Mouse (Mus musculus) lung, adult 2 months (tissue): ENCODE results near the gene Tnfaip8l2. TPM values are rescaled to one million over a fixed set of nuclear protein-coding genes. Genes with fewer than 3 reads are reported as not detected.
A peak's percentile ranks its signal among the peaks of the same experiment; 100 is the strongest.
"Not testable (repeated sequence)": the region's sequence is repeated elsewhere in the genome, so short reads cannot be mapped to it uniquely, and the experiment has no call there.

ENCODE experiments used
- DNase-seq: peaks from one replicate; pipeline ENCODE4 v3.0.0; 2022
- H3K4me1 ChIP-seq: fragments of 200-500 bp; 2 replicates; pipeline ENCODE4 v1.6.1; 2011; ENCODE audit warnings: low read length; ENCODE audit not compliant: control insufficient read depth, insufficient read depth
- H3K4me3 ChIP-seq: fragments of 200-500 bp; replicated peaks from 2 replicates; pipeline ENCODE3; 2011; ENCODE audit warnings: low read depth, mild to moderate bottlenecking, control low read depth, low read length; ENCODE audit errors: extremely low read depth
- CTCF ChIP-seq: fragments of 200-500 bp; IDR thresholded peaks from 2 replicates; pipeline ENCODE4 v1.5.1; 2011; ENCODE audit warnings: mild to moderate bottlenecking, low read length, control low read depth; ENCODE audit not compliant: insufficient read depth
- POLR2A ChIP-seq: fragments of 200-500 bp; IDR thresholded peaks from 2 replicates; pipeline ENCODE4 v1.6.1; 2011; ENCODE audit warnings: low read depth, mild to moderate bottlenecking, control low read depth, low read length, borderline replicate concordance; ENCODE audit errors: extremely low read depth
- WGBS: fragments of 180-500 bp; shearing (Covaris S2); methylation state at CpG from one replicate; pipeline ENCODE4 v1.1.7; 2018; 5-methylcytosine and 5-hydroxymethylcytosine counted together
- polyA plus RNA-seq: library from polyadenylated mRNA; depleted of rRNA; stranded (reverse); fragments of >200 nt; gene quantifications from 2 replicates; pipeline ENCODE4 v1.2.3, GENCODE M21; 2012

The Tnfaip8l2 gene
- polyA plus RNA-seq, 1 experiment, result 26.4 TPM

DNA sequence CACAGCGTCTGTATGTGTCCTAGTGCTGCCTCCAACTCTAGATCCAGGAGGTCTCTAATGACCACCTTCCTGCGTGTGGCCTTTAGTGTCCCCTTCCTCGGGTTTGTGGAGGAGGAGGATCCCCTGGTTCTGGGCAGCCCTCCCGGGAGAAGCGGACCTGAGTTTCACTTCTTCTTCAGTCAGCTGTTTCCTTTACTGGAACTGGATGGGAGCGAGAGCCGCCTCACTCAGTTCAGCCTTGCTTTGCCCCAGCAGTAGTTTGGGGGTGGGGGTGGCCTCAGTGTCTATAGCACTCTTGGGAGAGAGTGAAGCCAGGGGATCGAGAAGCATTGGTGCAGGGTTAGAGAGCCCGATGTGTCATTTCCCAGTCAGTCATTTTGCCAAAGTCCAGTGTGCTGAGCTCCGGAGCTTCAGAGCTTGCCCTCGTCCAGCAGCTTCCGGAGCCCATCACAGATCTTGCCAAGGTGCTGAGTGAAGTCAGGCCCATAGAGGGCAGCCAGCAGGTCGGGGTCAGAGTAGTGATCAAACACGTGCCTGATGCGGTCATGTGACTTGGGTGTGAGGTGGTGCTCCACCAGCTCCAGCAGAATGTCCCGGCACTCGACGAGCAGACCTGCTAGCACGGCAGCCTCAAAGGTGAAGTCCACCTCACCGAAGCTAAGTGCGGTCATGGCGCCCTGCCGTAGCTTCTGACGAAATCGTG, 2.4 kb downstream of the Tnfaip8l2 start:
- Histone ChIP-seq H3K4me3 (no peak overlapping the region), H3K4me1 (peaks cover 9% of the 10 kb centered on the region)
- 59% methylated on average over 25 of the region's 25 CpGs for WGBS
- TF ChIP-seq POLR2A (no peak), CTCF (no peak)
- no peak for DNase-seq

- DNase-seq, result no peak
- 64% methylated on average over 3 of the region's 3 CpGs for WGBS
- TF ChIP-seq POLR2A (no peak), CTCF (no peak)
- H3K4me1 ChIP-seq, result peaks cover 12% of the 10 kb centered on the region
- H3K4me3 ChIP-seq, result no peak overlapping the region
These were observed 5.8 kb downstream of the Tnfaip8l2 start for GRCm38 (mm10) chr3:95136336-95136735.

GRCm38 (mm10) chr3:95135433-95136052, 6.6 kb downstream of the Tnfaip8l2 start:
- no peak for DNase-seq
- TF ChIP-seq CTCF, result no peak
- TF ChIP-seq POLR2A, result no peak
- WGBS, result 47% methylated on average over 7 of the region's 7 CpGs
- Histone ChIP-seq H3K4me3 (no peak overlapping the region), H3K4me1 (peaks cover 12% of the 10 kb centered on the region)

DNA sequence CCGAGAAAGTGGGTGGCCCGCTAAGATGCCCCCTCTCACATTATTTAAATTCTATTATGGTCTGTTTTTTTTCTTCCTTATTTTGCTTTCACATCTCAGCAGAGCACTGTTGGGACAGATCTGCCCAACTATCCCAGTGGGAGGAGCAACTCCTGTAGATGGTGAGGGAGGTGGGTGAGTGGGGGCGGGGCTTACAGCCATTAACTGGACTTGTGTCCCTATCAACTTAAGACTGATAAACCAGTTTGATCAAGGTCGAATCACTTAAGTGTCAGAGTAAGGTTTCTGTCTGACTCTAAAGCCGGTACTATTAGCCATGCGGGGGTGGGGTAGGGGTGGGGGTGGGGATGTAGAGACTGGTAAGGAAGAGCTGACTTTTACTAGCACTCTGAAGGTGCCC, 7.1 kb downstream of the Tnfaip8l2 start:
- peak overlapping the region; percentile 43 for H3K4me3 ChIP-seq
- TF ChIP-seq POLR2A (0 out of 2 replicates have a peak, but pooled peaks have one; percentile 14), CTCF (no peak)
- 10% methylated on average over 6 of the region's 6 CpGs for WGBS
- DNase-seq, result peak; percentile 47
- peaks cover 10% of the 10 kb centered on the region for H3K4me1 ChIP-seq

- H3K4me1 ChIP-seq, H3K4me3 ChIP-seq, DNase-seq: not testable (repeated sequence)
- no CpG with 5 or more reads among the region's 12 CpGs for WGBS
These were observed 8.0 kb downstream of the Tnfaip8l2 start for GRCm38 (mm10) chr3:95134133-95134532.

DNA sequence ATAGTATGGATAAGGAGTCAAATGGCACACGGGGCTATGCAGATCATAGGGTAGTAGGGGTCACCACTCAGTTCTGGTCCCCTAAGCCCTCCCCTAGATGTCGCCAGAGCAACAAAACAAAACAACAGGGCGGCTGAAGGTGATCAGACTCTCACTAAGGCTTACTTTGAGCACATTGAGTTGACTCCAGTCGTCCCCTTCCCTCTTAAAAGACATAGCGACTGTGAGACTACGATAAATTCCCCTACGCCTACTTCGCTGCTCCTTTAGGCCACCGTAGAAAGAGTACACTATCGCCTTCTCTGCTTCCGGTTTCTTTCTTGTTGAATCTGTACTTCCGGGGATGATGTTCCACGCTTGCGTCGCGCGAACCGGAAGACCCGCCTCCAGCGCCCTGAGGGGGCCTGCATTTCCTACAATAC, 8.5 kb downstream of the Tnfaip8l2 start, which contains the start of the genes Scnm1 and Lysmd1:
TSS of gene Scnm1 (minus strand) at position 332 of the 422 bp plus-strand sequence.
TSS of gene Lysmd1 (plus strand) at position 409 of the 422 bp plus-strand sequence.
- no peak for TF ChIP-seq CTCF
- 0 out of 2 replicates have a peak, but pooled peaks have one; percentile 23 for TF ChIP-seq POLR2A
- peak; percentile 86 for DNase-seq
- peak within 1 kb of the TSS; percentile 96 for H3K4me3 ChIP-seq
- under 1% methylated on average over 20 of the region's 20 CpGs for WGBS
- H3K4me1 ChIP-seq, result 0 out of 2 replicates have a peak, but pooled peaks cover 8% of the 10 kb centered on the region

DNA sequence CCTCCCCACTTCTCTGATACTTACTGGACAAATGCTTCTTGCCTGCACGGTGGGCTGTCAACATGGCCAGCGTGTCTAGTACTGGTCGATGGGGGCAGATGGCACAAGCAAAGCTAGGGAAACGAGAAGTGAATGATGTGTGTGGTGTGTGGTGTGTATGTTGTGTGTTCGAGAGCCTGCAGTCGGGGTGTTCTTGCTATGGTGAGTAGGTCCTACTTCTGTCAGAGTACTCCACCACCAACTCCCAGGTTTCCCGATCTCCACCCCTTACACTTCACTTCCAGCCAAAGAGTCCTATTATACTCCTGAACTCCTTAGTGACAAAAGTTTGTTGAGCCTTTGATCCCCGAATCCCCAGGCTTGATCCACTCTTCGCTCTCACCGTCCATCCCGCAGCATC, 9.0 kb downstream of the Tnfaip8l2 start:
- Histone ChIP-seq H3K4me3 (peak overlapping the region; percentile 96), H3K4me1 (0 out of 2 replicates have a peak, but pooled peaks cover 8% of the 10 kb centered on the region)
- no peak for TF ChIP-seq CTCF
- TF ChIP-seq POLR2A, result no peak
- 50% methylated on average over 11 of the region's 11 CpGs for WGBS
- DNase-seq, result no peak

GRCm38 (mm10) chr3:95132389-95132788, 9.8 kb downstream of the Tnfaip8l2 start:
- WGBS, result 84% methylated on average over 2 of the region's 2 CpGs
- not testable (repeated sequence) for DNase-seq

GRCm38 (mm10) chr3:95130081-95130480, 12.1 kb downstream of the Tnfaip8l2 start:
- no peak for DNase-seq
- H3K4me3 ChIP-seq, result no peak overlapping the region
- TF ChIP-seq CTCF (no peak), POLR2A (no peak)
- H3K4me1 ChIP-seq, result 0 out of 2 replicates have a peak, but pooled peaks cover 3% of the 10 kb centered on the region
- whole genome bisulfite sequencing, result 76% methylated on average over 5 of the region's 5 CpGs

More at GRCm38 (mm10) chr3:95132389-95132788, 9.8 kb downstream of the Tnfaip8l2 start:
- not testable (repeated sequence) for H3K4me1 ChIP-seq, H3K4me3 ChIP-seq

DNA sequence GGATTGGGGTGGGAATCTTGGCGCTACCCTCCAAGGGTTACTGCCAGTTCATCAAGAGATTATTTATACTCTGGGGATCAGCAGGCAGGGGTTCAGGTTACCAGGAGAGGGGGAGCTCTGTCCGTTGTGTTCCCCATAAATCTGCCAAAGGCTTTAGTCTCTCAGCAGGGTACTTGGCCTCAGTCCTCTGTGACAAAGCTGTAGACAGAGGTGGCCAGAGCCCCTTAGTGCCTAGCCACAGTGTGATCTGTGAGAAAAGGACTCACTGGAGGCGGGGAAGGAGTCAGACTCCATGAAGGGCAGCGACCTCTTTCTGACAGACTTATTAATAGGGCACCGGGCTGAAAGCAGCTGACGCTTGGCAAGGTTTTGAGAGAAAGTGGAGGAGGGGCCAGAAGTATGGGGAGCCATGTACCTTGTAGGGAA, 12.9 kb downstream of the Tnfaip8l2 start:
- no peak for TF ChIP-seq POLR2A
- no peak for TF ChIP-seq CTCF
- WGBS, result 44% methylated on average over 6 of the region's 6 CpGs
- Histone ChIP-seq H3K4me3 (no peak overlapping the region), H3K4me1 (peaks cover 6% of the 10 kb centered on the region; the same call in 1 of the 2 replicates)
- DNase-seq, result no peak
